Mouse (Mus musculus): ENCODE results near the gene Mast4.

DNA sequence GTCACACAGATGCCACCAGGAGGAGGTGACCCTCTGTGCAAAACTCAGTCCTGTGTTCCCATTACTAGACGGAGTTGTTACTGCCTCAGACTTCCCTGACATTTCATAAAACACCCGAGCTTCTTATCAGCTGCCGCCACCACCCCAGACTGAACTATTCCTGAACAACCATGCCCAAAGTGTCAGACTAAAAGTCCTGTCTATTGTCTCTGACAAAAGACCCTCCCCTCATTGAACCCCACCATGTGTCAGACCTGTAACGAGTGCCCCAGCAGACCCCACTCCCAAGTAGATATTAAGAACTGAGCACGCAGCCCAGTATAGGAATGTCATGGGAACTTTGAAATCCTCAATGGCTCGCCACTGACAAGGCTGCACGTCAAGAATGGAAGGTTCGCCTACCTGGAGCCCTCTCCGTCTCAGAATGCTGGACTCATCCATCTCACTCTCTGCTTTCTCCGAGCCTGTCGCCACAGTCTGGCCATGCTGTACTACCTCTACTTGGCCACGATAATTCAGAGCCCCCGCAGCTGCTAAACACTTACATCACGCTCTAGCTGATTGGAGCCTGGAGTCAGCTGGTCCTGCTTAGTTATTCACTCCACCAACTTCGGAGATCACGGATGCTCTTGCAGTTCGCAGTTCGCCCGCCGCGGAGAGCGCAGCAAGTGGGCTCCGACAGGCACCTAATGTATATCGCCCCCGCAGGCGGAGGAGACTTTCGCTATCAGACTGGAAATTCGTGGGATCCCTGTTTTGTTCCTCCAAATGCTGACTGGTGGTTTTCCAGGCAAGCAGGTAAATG, 237.7 kb downstream of the Mast4 start:
- TF ChIP-seq TAL1 (IDR thresholded peaks at IDR 0.05; ENCODE audit: low read length) (no peak), GATA1 (IDR thresholded peaks at IDR 0.05; ENCODE audit: low read length) (no peak)

Measured in erythroblast, embryonic 14.5 days (primary cell).